Mouse (Mus musculus) stomach, postnatal 0 days (tissue): ENCODE results near the gene Pafah1b1.

Source experiments
- CTCF ChIP-seq: IDR thresholded peaks from 2 replicates; pipeline ENCODE4 v1.5.1; 2016; ENCODE audit warnings: antibody characterized with exemption, low read depth, mild to moderate bottlenecking, moderate library complexity
- EP300 ChIP-seq: optimal IDR thresholded peaks from 2 replicates; pipeline ENCODE3; 2016; ENCODE audit warnings: antibody characterized with exemption

DNA sequence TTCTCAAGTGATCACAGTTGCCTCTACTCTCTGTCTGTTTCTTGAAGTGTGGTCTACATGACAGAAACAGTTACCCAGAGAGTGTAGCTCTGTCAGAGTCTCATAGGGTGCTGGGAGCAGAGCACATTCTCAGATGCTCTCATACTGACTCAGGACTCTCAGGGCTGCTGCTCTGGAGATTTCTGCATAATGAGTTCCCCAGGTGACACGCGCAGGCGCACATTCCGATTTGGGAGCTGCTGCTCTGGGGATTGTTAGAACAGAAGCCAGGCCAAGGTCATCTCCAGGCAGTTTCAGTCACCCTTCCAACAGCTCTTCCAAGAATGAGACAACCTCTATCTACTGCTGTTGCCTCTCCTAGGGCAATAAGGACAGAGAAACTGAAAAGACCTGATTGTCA, 43.0 kb upstream of the Pafah1b1 start:
- TF ChIP-seq EP300 (no peak), CTCF (no peak)
